Mouse (Mus musculus) small intestine, adult 2 months (tissue): ENCODE results near the gene Zfp57. TPM values are rescaled to one million over a fixed set of nuclear protein-coding genes. Genes with fewer than 3 reads are reported as not detected.
A peak's percentile ranks its signal among the peaks of the same experiment; 100 is the strongest.

Source experiments
- H3K27ac ChIP-seq: fragments of 200-500 bp; 2 replicates; pipeline ENCODE4 v1.5.1; 2012; ENCODE audit warnings: low read depth, low read length, control low read depth, inconsistent platforms; ENCODE audit not compliant: insufficient read depth
- H3K27me3 ChIP-seq: fragments of 200-500 bp; 2 replicates; pipeline ENCODE4 v1.6.1; 2012; ENCODE audit warnings: mild to moderate bottlenecking, moderate library complexity, low read length, inconsistent platforms; ENCODE audit not compliant: control insufficient read depth, insufficient read depth
- H3K36me3 ChIP-seq: fragments of 200-500 bp; 2 replicates; pipeline ENCODE4 v1.6.1; 2012; ENCODE audit warnings: mild to moderate bottlenecking, low read length, control low read depth, inconsistent platforms; ENCODE audit not compliant: control insufficient read depth, insufficient read depth
- H3K4me1 ChIP-seq: fragments of 200-500 bp; 2 replicates; pipeline ENCODE4 v1.6.1; 2012; ENCODE audit warnings: low read length, inconsistent platforms, mixed read lengths; ENCODE audit not compliant: control insufficient read depth, insufficient read depth, insufficient read length
- H3K4me3 ChIP-seq: fragments of 200-500 bp; 2 replicates; pipeline ENCODE4 v1.5.1; 2012; ENCODE audit warnings: low read depth, mild to moderate bottlenecking, control low read depth, inconsistent platforms, low read length, moderate library complexity
- CTCF ChIP-seq: fragments of 200-500 bp; IDR thresholded peaks from 2 replicates; pipeline ENCODE4 v1.5.1; 2012; ENCODE audit warnings: low read depth, mild to moderate bottlenecking, control low read depth, inconsistent platforms, low read length, moderate library complexity, mixed read lengths; ENCODE audit not compliant: insufficient replicate concordance, insufficient read length; ENCODE audit errors: extremely low read depth
- POLR2A ChIP-seq: fragments of 200-500 bp; IDR thresholded peaks from 2 replicates; pipeline ENCODE4 v1.6.1; 2012; ENCODE audit warnings: low read depth, mild to moderate bottlenecking, control low read depth, inconsistent platforms, low read length, moderate library complexity
- WGBS: fragments of 180-500 bp; shearing (Covaris S2); methylation state at CpG from one replicate; pipeline ENCODE4 v1.1.7; 2018; 5-methylcytosine and 5-hydroxymethylcytosine counted together
- polyA plus RNA-seq: library from polyadenylated mRNA; depleted of rRNA; stranded (reverse); fragments of >200 nt; gene quantifications from 2 replicates; pipeline ENCODE4 v1.2.3, GENCODE M21; 2012

Gene Zfp57
- polyA plus RNA-seq, 1 experiment, result 0.70 TPM

DNA sequence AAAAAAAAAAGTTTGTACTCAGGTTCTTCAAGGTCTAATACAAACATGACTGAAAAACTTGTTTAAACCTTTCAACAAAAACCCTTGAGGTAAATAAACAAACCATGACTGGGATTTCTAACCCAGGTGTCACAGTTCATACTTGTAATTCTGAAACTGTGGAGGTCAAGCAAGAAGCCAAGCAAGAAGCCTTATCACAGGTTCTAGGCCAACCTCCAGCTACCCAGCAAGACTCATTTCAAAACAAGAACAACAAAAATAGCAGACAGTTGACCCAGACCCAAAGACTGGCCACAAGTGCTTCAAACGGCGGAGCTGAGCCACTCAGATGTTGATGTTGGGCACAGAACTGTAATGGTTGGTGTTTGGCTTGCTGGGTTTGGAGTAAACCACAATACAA, 6.4 kb upstream of the Zfp57 start:
- no peaks in the 10 kb centered on the region for H3K4me1 ChIP-seq
- no peaks in the 10 kb centered on the region for H3K27me3 ChIP-seq
- H3K36me3 ChIP-seq, result no peaks in the 10 kb centered on the region
- TF ChIP-seq POLR2A (no peak), CTCF (no peak)
- 78% methylated on average over 2 of the region's 2 CpGs for WGBS
- H3K4me3 ChIP-seq, result no peak overlapping the region
- no peak overlapping the region for H3K27ac ChIP-seq

DNA sequence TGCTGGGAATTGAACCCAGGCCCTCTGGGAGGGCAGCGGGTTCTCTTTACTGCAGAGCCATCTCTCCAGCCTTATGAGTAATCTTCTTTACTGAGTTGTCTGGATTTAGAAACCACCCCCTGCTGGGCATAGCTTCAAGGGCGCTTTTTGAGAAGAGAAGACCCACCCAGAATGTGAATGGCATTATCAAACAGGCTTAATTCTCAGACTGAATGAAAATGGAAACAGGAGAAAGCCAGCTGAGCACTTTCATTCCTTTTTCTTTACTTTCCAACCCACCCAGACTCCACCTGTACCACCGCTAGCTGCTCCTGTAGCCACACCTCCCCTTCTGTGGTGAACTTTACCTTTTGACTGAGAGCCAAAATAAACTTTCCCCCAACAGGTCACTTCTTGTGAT, 5.5 kb upstream of the Zfp57 start:
- WGBS, result 37% methylated on average over 3 of the region's 3 CpGs

DNA sequence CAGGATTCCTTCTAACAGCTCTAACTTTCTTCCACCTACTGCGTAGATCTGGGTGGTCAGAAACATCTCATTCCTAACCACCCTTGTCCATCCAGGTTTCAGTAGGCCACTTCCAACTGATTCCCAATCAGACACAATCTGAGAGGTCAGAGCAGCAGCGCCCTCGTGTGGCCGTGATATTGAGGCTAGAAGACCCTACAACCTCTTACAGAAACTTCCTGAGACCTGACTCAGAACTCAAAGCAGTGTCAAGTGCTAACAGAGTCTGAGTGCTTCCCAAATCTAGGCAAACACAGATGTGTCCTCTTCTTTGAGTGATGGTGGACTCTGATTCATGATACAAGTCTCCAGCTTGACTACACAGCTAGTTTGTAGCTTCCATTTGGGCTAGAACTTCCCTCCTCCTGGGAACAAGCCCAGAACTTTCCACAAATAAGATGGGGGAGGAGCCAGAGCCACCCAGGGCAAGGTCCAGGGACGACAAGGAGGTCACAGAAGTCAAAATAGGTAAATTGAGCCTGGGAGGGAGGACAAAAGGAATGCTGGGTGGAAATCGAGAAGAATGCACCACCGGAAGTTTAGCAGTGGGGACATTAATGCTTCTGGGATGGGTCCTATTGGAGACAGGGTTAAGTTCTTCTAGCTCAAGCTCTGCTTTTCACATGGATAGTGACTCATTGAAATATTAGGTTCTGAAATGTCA, 3.8 kb upstream of the Zfp57 start:
- Histone ChIP-seq H3K36me3 (no peaks in the 10 kb centered on the region), H3K4me1 (no peaks in the 10 kb centered on the region), H3K4me3 (no peak overlapping the region), H3K27me3 (no peaks in the 10 kb centered on the region), H3K27ac (no peak overlapping the region)
- 17% methylated on average over 7 of the region's 7 CpGs for WGBS
- TF ChIP-seq CTCF (peak; percentile 86; the same call in 1 of the 2 replicates), POLR2A (no peak)

More for the DNA sequence above, 5.5 kb upstream of the Zfp57 start:
- Histone ChIP-seq H3K27me3 (no peaks in the 10 kb centered on the region), H3K4me1 (no peaks in the 10 kb centered on the region), H3K4me3 (no peak overlapping the region), H3K27ac (no peak overlapping the region), H3K36me3 (no peaks in the 10 kb centered on the region)
- TF ChIP-seq POLR2A (no peak), CTCF (no peak)

DNA sequence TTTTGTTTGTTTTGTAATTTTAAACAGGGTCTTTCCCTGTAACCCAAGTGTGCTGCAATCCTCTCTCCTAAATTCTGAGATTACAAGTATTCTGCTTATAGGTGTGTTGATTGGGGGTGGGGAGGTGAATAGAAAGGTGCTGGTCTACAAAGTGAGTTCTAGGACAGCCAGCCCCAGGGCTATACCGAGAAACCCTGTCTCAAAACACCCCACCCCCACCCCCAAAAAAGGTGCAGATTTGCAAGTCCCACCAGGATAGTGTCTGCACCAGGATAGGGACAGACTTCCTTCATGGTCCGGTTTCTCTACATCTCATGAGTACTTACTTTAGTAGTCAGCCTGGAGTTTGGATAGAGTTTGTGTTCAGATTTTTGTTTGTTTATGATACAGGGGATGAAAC, 2.5 kb upstream of the Zfp57 start:
- peaks cover 9% of the 10 kb centered on the region for H3K27me3 ChIP-seq
- H3K4me1 ChIP-seq, result 0 out of 2 replicates have a peak, but pooled peaks cover 3% of the 10 kb centered on the region
- H3K4me3 ChIP-seq, result no peak overlapping the region
- WGBS, result 58% methylated on average over 2 of the region's 2 CpGs
- no peak overlapping the region for H3K27ac ChIP-seq
- no peak for TF ChIP-seq CTCF
- no peak for TF ChIP-seq POLR2A
- H3K36me3 ChIP-seq, result no peaks in the 10 kb centered on the region

GRCm38 (mm10) chr17:37002364-37003330, 1.7 kb downstream of the Zfp57 start:
- peaks cover 9% of the 10 kb centered on the region for H3K27me3 ChIP-seq
- TF ChIP-seq CTCF, result no peak
- no peak for TF ChIP-seq POLR2A
- no peaks in the 10 kb centered on the region for H3K36me3 ChIP-seq
- 0 out of 2 replicates have a peak, but pooled peaks cover 3% of the 10 kb centered on the region for H3K4me1 ChIP-seq
- 2% methylated on average over 49 of the region's 49 CpGs for WGBS
- no peak overlapping the region for H3K27ac ChIP-seq
- H3K4me3 ChIP-seq, result peak overlapping the region; percentile 60

GRCm38 (mm10) chr17:37003366-37003765, 2.4 kb downstream of the Zfp57 start:
- Histone ChIP-seq H3K4me1 (0 out of 2 replicates have a peak, but pooled peaks cover 3% of the 10 kb centered on the region), H3K27ac (no peak overlapping the region), H3K27me3 (peaks cover 9% of the 10 kb centered on the region), H3K4me3 (no peak overlapping the region), H3K36me3 (no peaks in the 10 kb centered on the region)
- TF ChIP-seq CTCF (no peak), POLR2A (no peak)
- WGBS, result 48% methylated on average over 4 of the region's 4 CpGs

GRCm38 (mm10) chr17:37008161-37008560, 7.2 kb downstream of the Zfp57 start:
- peaks cover 2% of the 10 kb centered on the region for H3K27me3 ChIP-seq
- WGBS, result 76% methylated on average over 6 of the region's 6 CpGs

More at GRCm38 (mm10) chr17:37008161-37008560, 7.2 kb downstream of the Zfp57 start:
- Histone ChIP-seq H3K27ac (no peak overlapping the region), H3K36me3 (no peaks in the 10 kb centered on the region), H3K4me3 (no peak overlapping the region), H3K4me1 (no peaks in the 10 kb centered on the region)
- TF ChIP-seq CTCF, result no peak
